Mouse (Mus musculus): Measurements from ENCODE around the gene Ankrd22. TPM values are rescaled to one million over a fixed set of nuclear protein-coding genes. Genes with fewer than 3 reads are reported as not detected.

The Ankrd22 gene
- polyA plus RNA-seq, 1 experiment from 2014 or later: 16.3 TPM

GRCm38 (mm10) chr19:34192008-34192963 is 26.4 kb upstream of the Ankrd22 start, which contains the start of gene Stambpl1:
TSS of gene Stambpl1 (plus strand) at chr19:34192229.
- DNase-seq (ENCODE audit: low spot score): peak; percentile 88

DNA sequence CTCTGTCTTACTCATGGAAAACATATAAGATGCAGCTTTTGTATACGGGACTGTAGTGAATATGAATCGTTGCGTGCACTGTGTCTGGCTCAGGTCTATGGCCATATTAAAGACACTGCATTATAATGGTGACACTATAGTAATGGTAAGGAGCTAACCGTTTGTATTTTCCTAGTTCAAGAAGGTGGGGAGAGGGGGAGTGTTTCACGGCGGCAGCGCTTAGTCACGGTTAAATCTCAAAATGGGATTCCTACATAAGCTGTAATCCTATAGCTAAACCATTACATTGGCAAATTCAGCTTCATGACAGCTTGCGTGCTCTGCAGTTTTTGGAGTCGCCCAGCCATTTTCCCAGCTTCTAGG is 25.8 kb upstream of the Ankrd22 start:
- H3K27ac ChIP-seq (replicated peaks): no peak overlapping the region
- DNase-seq (ENCODE audit: low spot score) (no peak), ATAC-seq (ENCODE audit: low FRiP score, low TSS enrichment) (no peak)
- no peaks in the 10 kb centered on the region for H3K27me3 ChIP-seq (ENCODE audit: control insufficient read depth, insufficient read depth, low read length)
- no peaks in the 10 kb centered on the region for H3K9me3 ChIP-seq (ENCODE audit: control insufficient read depth, low read length)
- H3K4me2 ChIP-seq (replicated peaks; ENCODE audit: low read depth): peak overlapping the region; percentile 97
- H3K36me3 ChIP-seq (ENCODE audit: control insufficient read depth, insufficient read depth, low read length): no peaks in the 10 kb centered on the region
- H3K4me3 ChIP-seq (ENCODE audit: low read depth, low read length): peak overlapping the region; percentile 76
- H3K9ac ChIP-seq (ENCODE audit: low read length): peak overlapping the region; percentile 85
- TF ChIP-seq EP300 (optimal IDR thresholded peaks at IDR 0.05) (no peak), CTCF (IDR thresholded peaks at IDR 0.05; ENCODE audit: low read depth) (no peak)
- 37% methylated on average over 10 of the region's 10 CpGs for WGBS
- H3K4me1 ChIP-seq (replicated peaks; ENCODE audit: control insufficient read depth, insufficient read depth): peaks cover 5% of the 10 kb centered on the region; the same call in 1 of the 2 replicates

More at GRCm38 (mm10) chr19:34192008-34192963, 26.4 kb upstream of the Ankrd22 start, which contains the start of gene Stambpl1:
- WGBS: under 1% methylated on average over 58 of the region's 62 CpGs
- no peak for TF ChIP-seq CTCF (IDR thresholded peaks at IDR 0.05; ENCODE audit: low read depth)
- no peak for TF ChIP-seq EP300 (optimal IDR thresholded peaks at IDR 0.05)
- Histone ChIP-seq H3K27ac (replicated peaks) (peak within 1 kb of the TSS; percentile 90), H3K27me3 (ENCODE audit: control insufficient read depth, insufficient read depth, low read length) (no peaks in the 10 kb centered on the region), H3K4me3 (ENCODE audit: low read depth, low read length) (peak within 1 kb of the TSS; percentile 76), H3K36me3 (ENCODE audit: control insufficient read depth, insufficient read depth, low read length) (no peaks in the 10 kb centered on the region), H3K4me2 (replicated peaks; ENCODE audit: low read depth) (peak within 1 kb of the TSS; percentile 97), H3K4me1 (replicated peaks; ENCODE audit: control insufficient read depth, insufficient read depth) (peaks cover 5% of the 10 kb centered on the region; the same call in 1 of the 2 replicates), H3K9ac (ENCODE audit: low read length) (peak within 1 kb of the TSS; percentile 85), H3K9me3 (ENCODE audit: control insufficient read depth, low read length) (no peaks in the 10 kb centered on the region)
- peak; percentile 86 for ATAC-seq (ENCODE audit: low FRiP score, low TSS enrichment)

GRCm38 (mm10) chr19:34186845-34187244 is 21.0 kb upstream of the Ankrd22 start:
- 86% methylated on average over 4 of the region's 4 CpGs for WGBS
- no peak overlapping the region for H3K9ac ChIP-seq (ENCODE audit: low read length)
- no peak for ATAC-seq (ENCODE audit: low FRiP score, low TSS enrichment)

GRCm38 (mm10) chr19:34182490-34182889 is 16.6 kb upstream of the Ankrd22 start:
- Histone ChIP-seq H3K4me3 (ENCODE audit: low read depth, low read length) (no peak overlapping the region), H3K36me3 (ENCODE audit: control insufficient read depth, insufficient read depth, low read length) (no peaks in the 10 kb centered on the region), H3K4me2 (replicated peaks; ENCODE audit: low read depth) (no peak overlapping the region), H3K9ac (ENCODE audit: low read length) (no peak overlapping the region), H3K9me3 (ENCODE audit: control insufficient read depth, low read length) (no peaks in the 10 kb centered on the region), H3K27ac (replicated peaks) (no peak overlapping the region), H3K27me3 (ENCODE audit: control insufficient read depth, insufficient read depth, low read length) (no peaks in the 10 kb centered on the region), H3K4me1 (replicated peaks; ENCODE audit: control insufficient read depth, insufficient read depth) (no peaks in the 10 kb centered on the region)
- no peak for ATAC-seq (ENCODE audit: low FRiP score, low TSS enrichment)
- 72% methylated on average over 5 of the region's 5 CpGs for WGBS
- no peak for TF ChIP-seq CTCF (IDR thresholded peaks at IDR 0.05; ENCODE audit: low read depth)
- no peak for TF ChIP-seq EP300 (optimal IDR thresholded peaks at IDR 0.05)
- no peak for DNase-seq (ENCODE audit: low spot score)

More at GRCm38 (mm10) chr19:34186845-34187244, 21.0 kb upstream of the Ankrd22 start:
- no peak overlapping the region for H3K4me3 ChIP-seq (ENCODE audit: low read depth, low read length)
- H3K9me3 ChIP-seq (ENCODE audit: control insufficient read depth, low read length): no peaks in the 10 kb centered on the region
- H3K36me3 ChIP-seq (ENCODE audit: control insufficient read depth, insufficient read depth, low read length): no peaks in the 10 kb centered on the region
- TF ChIP-seq CTCF (IDR thresholded peaks at IDR 0.05; ENCODE audit: low read depth) (no peak), EP300 (optimal IDR thresholded peaks at IDR 0.05) (no peak)
- H3K4me1 ChIP-seq (replicated peaks; ENCODE audit: control insufficient read depth, insufficient read depth): 0 out of 2 replicates have a peak, but pooled peaks cover under 1% of the 10 kb centered on the region
- H3K27ac ChIP-seq (replicated peaks): no peak overlapping the region
- H3K27me3 ChIP-seq (ENCODE audit: control insufficient read depth, insufficient read depth, low read length): no peaks in the 10 kb centered on the region
- no peak for DNase-seq (ENCODE audit: low spot score)
- H3K4me2 ChIP-seq (replicated peaks; ENCODE audit: low read depth): no peak overlapping the region

- Histone ChIP-seq H3K4me1 (replicated peaks; ENCODE audit: control insufficient read depth, insufficient read depth) (no peaks in the 10 kb centered on the region), H3K9me3 (ENCODE audit: control insufficient read depth, low read length) (no peaks in the 10 kb centered on the region), H3K27me3 (ENCODE audit: control insufficient read depth, insufficient read depth, low read length) (no peaks in the 10 kb centered on the region), H3K36me3 (ENCODE audit: control insufficient read depth, insufficient read depth, low read length) (no peaks in the 10 kb centered on the region), H3K27ac (replicated peaks) (no peak overlapping the region), H3K4me2 (replicated peaks; ENCODE audit: low read depth) (no peak overlapping the region), H3K4me3 (ENCODE audit: low read depth, low read length) (no peak overlapping the region), H3K9ac (ENCODE audit: low read length) (no peak overlapping the region)
- ATAC-seq (ENCODE audit: low FRiP score, low TSS enrichment): no peak
- DNase-seq (ENCODE audit: low spot score): no peak
- WGBS: 85% methylated on average over 3 of the region's 3 CpGs
- no peak for TF ChIP-seq EP300 (optimal IDR thresholded peaks at IDR 0.05)
- TF ChIP-seq CTCF (IDR thresholded peaks at IDR 0.05; ENCODE audit: low read depth): no peak
Observed at GRCm38 (mm10) chr19:34181234-34181633, 15.4 kb upstream of the Ankrd22 start.

DNA sequence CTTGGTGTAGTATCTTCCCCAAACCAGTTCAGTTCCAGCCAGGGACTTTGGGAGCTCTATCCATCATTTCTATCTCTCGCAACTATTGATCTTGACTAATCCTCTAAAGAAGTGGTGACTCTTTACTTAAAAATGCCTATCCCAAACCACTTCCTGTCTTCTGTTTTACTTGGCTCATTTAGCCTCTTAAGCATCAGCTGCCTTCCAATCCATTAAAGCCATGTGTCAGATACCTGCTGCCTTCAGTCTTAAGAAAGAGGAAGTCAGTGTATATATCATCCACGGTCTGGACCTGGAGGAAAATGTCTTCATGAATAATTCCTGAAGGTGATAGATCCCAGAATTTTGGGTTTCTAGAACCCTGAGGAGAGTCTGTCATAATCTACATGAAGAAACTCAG is 14.5 kb upstream of the Ankrd22 start:
- no peak overlapping the region for H3K4me3 ChIP-seq (ENCODE audit: low read depth, low read length)
- no peak for DNase-seq (ENCODE audit: low spot score)
- no peak overlapping the region for H3K27ac ChIP-seq (replicated peaks)
- H3K9ac ChIP-seq (ENCODE audit: low read length): no peak overlapping the region
- no peak for ATAC-seq (ENCODE audit: low FRiP score, low TSS enrichment)
- TF ChIP-seq CTCF (IDR thresholded peaks at IDR 0.05; ENCODE audit: low read depth): no peak
- H3K9me3 ChIP-seq (ENCODE audit: control insufficient read depth, low read length): no peaks in the 10 kb centered on the region
- 43% methylated on average over 2 of the region's 2 CpGs for WGBS
- no peaks in the 10 kb centered on the region for H3K36me3 ChIP-seq (ENCODE audit: control insufficient read depth, insufficient read depth, low read length)
- H3K4me2 ChIP-seq (replicated peaks; ENCODE audit: low read depth): no peak overlapping the region
- H3K27me3 ChIP-seq (ENCODE audit: control insufficient read depth, insufficient read depth, low read length): no peaks in the 10 kb centered on the region
- no peaks in the 10 kb centered on the region for H3K4me1 ChIP-seq (replicated peaks; ENCODE audit: control insufficient read depth, insufficient read depth)
